9 mouse cellular contexts compared by ENCODE assay signal in genomic region chr7:31105061-31105768, GRCm38 (mm10). TPM values are rescaled to one million over a fixed set of nuclear protein-coding genes. Genes with fewer than 3 reads are reported as not detected.
A peak's percentile ranks its signal among the peaks of the same experiment; 100 is the strongest.
DNase-seq lines count a peak whose midpoint lies in the region; ATAC-seq lines count a peak whose summit lies in the region.
"Had no signal": no experiment of that assay in that cellular context is flagged by ENCODE, and none has a peak within 500 bp of the region (broad histone marks: within the 10 kb centered on the region; RNA-seq: fewer than 3 reads in every experiment).

No protein-coding gene starts in this region.

- H3K36me3 ChIP-seq in embryonic facial prominence, embryonic 11.5 days (replicated peaks; ENCODE audit: control insufficient read depth, insufficient read depth, low read depth, low read length), result no peaks in the 10 kb centered on the region
- H3K36me3 ChIP-seq: hindbrain, embryonic 15.5 days had no signal

- no peak overlapping the region for H3K27ac ChIP-seq in embryonic facial prominence, embryonic 11.5 days (replicated peaks; ENCODE audit: low read depth, low read length)
- H3K27ac ChIP-seq: hindbrain, embryonic 15.5 days had no signal

- ATAC-seq in embryonic facial prominence, embryonic 11.5 days (replicated peaks; ENCODE audit: insufficient number of reproducible peaks, low FRiP score, low TSS enrichment, low read depth), result no peak
- ATAC-seq in monocyte, adult 5-6 weeks (replicated peaks; ENCODE audit: insufficient number of reproducible peaks, low FRiP score, low TSS enrichment, poor library complexity, severe bottlenecking), result peak; percentile 64

- no peaks in the 10 kb centered on the region for H3K27me3 ChIP-seq in embryonic facial prominence, embryonic 11.5 days (ENCODE audit: control insufficient read depth, insufficient read depth, low read length)
- H3K27me3 ChIP-seq: hindbrain, embryonic 15.5 days had no signal

- 60% methylated on average over 15 of the region's 15 CpGs for WGBS in embryonic facial prominence, embryonic 11.5 days

- DNase-seq in heart, adult 18-20 months, result peak; percentile 59 to 88
- DNase-seq in heart, adult 8-10 months (ENCODE audit: low spot score), result no peak
- DNase-seq in thymus, postnatal 4 days, result peak; percentile 66
- no peak for DNase-seq in thymus, postnatal 0 days (ENCODE audit: low spot score)
- DNase-seq in embryonic facial prominence, embryonic 11.5 days (ENCODE audit: low spot score), result peak; percentile 46
- peak; percentile 80 for DNase-seq in kidney, adult 9 months
- DNase-seq in c-Kit-positive CD71-positive TER-119-positive erythroid progenitor cells, embryonic 14.5 days (ENCODE audit: low spot score), result no peak

- H3K4me1 ChIP-seq in embryonic facial prominence, embryonic 11.5 days (ENCODE audit: control insufficient read depth, insufficient read depth, low read length), result no peaks in the 10 kb centered on the region
- H3K4me1 ChIP-seq: hindbrain, embryonic 15.5 days had no signal

- H3K4me2 ChIP-seq in embryonic facial prominence, embryonic 11.5 days (ENCODE audit: low read depth, low read length), result no peak overlapping the region
- H3K4me2 ChIP-seq: hindbrain, embryonic 15.5 days had no signal

- H3K9me3 ChIP-seq in embryonic facial prominence, embryonic 11.5 days (replicated peaks; ENCODE audit: control insufficient read depth, low read length), result no peaks in the 10 kb centered on the region
- H3K9me3 ChIP-seq: hindbrain, embryonic 15.5 days had no signal

- no peak overlapping the region for H3K4me3 ChIP-seq in embryonic facial prominence, embryonic 11.5 days (ENCODE audit: low read depth, low read length)
- H3K4me3 ChIP-seq: hindbrain, embryonic 15.5 days had no signal

- H3K9ac ChIP-seq in embryonic facial prominence, embryonic 11.5 days (replicated peaks; ENCODE audit: low read length), result no peak overlapping the region
- H3K9ac ChIP-seq: hindbrain, embryonic 15.5 days had no signal

RNA-seq across cellular contexts. Expression of gene Hpn, which starts 9.9 kb away (rescaled TPM):
- total RNA-seq in heart, adult 18-20 months (2021), result 1 to 10 TPM; 2.2 to 2.4 TPM
- total RNA-seq in heart, adult 8-10 months (2022), result 1 to 10 TPM; 2.2 to 3.7 (median 2.6) TPM
- 2.0 and 2.6 TPM in 2 replicates for polyA plus RNA-seq in thymus, postnatal 0 days (2015; fragmentation: Nextera tagmentation; extraction: Ambion mirVana)
- polyA plus RNA-seq in embryonic facial prominence, embryonic 11.5 days (2014; fragmentation: Nextera tagmentation; extraction: Ambion mirVana), result 2.2 and 3.6 TPM in 2 replicates
- 0.49 to 1.9 TPM (median 0.57 TPM) in 3 replicates for total RNA-seq in monocyte, adult 5-6 weeks (2017)

RNA-seq across cellular contexts. Expression of gene Scn1b, which starts 21.6 kb away (rescaled TPM):
- 10 to 100 TPM; 39.2 to 40.1 TPM for total RNA-seq in heart, adult 18-20 months (2021)
- 10 to 100 TPM; 36.1 to 54.8 (median 38.3) TPM for total RNA-seq in heart, adult 8-10 months (2022)
- 2.8 and 2.9 TPM in 2 replicates for polyA plus RNA-seq in thymus, postnatal 0 days (2015; fragmentation: Nextera tagmentation; extraction: Ambion mirVana)
- 0.81 and 0.96 TPM in 2 replicates for polyA plus RNA-seq in embryonic facial prominence, embryonic 11.5 days (2014; fragmentation: Nextera tagmentation; extraction: Ambion mirVana)
- 3.0 to 4.3 TPM (median 4.1 TPM) in 3 replicates for total RNA-seq in monocyte, adult 5-6 weeks (2017)

RNA-seq across cellular contexts. Expression of gene Fxyd3, which starts 28.7 kb away (rescaled TPM):
- total RNA-seq in heart, adult 18-20 months (2021), result 1 to 10 TPM in 1 of 2 experiments, under 1 TPM in 1; 0.87 to 2.5 TPM
- 1 to 10 TPM in 2 of 4 experiments, under 1 TPM in 2; 0.71 to 4.8 (median 1.6) TPM for total RNA-seq in heart, adult 8-10 months (2022)
- polyA plus RNA-seq in thymus, postnatal 0 days (2015; fragmentation: Nextera tagmentation; extraction: Ambion mirVana), result 78.3 and 79.5 TPM in 2 replicates
- polyA plus RNA-seq in embryonic facial prominence, embryonic 11.5 days (2014; fragmentation: Nextera tagmentation; extraction: Ambion mirVana), result 11.8 TPM in 2 replicates
- total RNA-seq in monocyte, adult 5-6 weeks (2017), result 0.29 TPM in 1 of 3 replicates, not detected in the others

RNA-seq across cellular contexts. Expression of gene Lgi4, which starts 46.1 kb away (rescaled TPM):
- 1 to 10 TPM; 2.1 to 4.1 TPM for total RNA-seq in heart, adult 18-20 months (2021)
- 1 to 10 TPM; 2.6 to 3.8 (median 3.4) TPM for total RNA-seq in heart, adult 8-10 months (2022)
- polyA plus RNA-seq in thymus, postnatal 0 days (2015; fragmentation: Nextera tagmentation; extraction: Ambion mirVana), result 0.04 and 0.14 TPM in 2 replicates
- 1.2 and 1.5 TPM in 2 replicates for polyA plus RNA-seq in embryonic facial prominence, embryonic 11.5 days (2014; fragmentation: Nextera tagmentation; extraction: Ambion mirVana)
- 0.21 to 0.49 TPM (median 0.38 TPM) in 3 replicates for total RNA-seq in monocyte, adult 5-6 weeks (2017)

RNA-seq across cellular contexts. Expression of gene Fxyd1, which starts 48.2 kb away (rescaled TPM):
- total RNA-seq in heart, adult 18-20 months (2021), result 100 to 1,000 TPM; 861 to 937 TPM
- total RNA-seq in heart, adult 8-10 months (2022), result 1,000 to 10,000 TPM in 2 of 4 experiments, 100 to 1,000 TPM in 2; 843 to 1,156 (median 1,037) TPM
- 12.2 and 19.1 TPM in 2 replicates for polyA plus RNA-seq in thymus, postnatal 0 days (2015; fragmentation: Nextera tagmentation; extraction: Ambion mirVana)
- 11.8 and 12.0 TPM in 2 replicates for polyA plus RNA-seq in embryonic facial prominence, embryonic 11.5 days (2014; fragmentation: Nextera tagmentation; extraction: Ambion mirVana)
- not detected in 3 replicates for total RNA-seq in monocyte, adult 5-6 weeks (2017)

Comparison
In these comparisons a context has a peak if more than half of its experiments do, and no peak if none do; other contexts are left out.
1. DNase-seq: peak in heart, adult 18-20 months (2 of 2), thymus, postnatal 4 days (single experiment), embryonic facial prominence, embryonic 11.5 days (single experiment) and kidney, adult 9 months (single experiment); none in heart, adult 8-10 months (single experiment), thymus, postnatal 0 days (single experiment) and c-Kit-positive CD71-positive TER-119-positive erythroid progenitor cells, embryonic 14.5 days (single experiment).